Mouse (Mus musculus): ENCODE measurements at regions not wholly inside any gene's neighbourhood (a gene's known extent, or its start where the extent isn't known, plus 50 kb on each side); places are given as distances from the start of the nearest gene placed in this dataset.

DNA sequence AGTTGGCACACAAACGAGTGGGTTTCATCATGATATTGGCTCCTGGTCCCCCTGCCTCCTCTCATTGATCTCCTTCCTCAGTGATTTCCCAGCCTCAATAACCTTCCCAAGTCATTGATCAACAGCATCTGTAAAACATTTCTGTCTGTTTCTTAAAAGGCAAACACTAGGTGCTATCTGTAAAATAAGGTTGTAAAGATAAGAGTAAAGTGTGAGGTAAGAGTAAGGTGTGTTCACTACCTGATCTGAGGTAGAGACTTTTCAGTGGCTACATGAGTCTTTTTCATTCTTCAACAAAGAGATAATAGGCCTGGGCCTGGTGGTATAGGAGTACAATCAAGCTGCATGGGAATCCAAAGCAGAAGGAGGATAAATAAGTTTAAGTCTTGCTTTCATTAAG, 55.7 kb downstream of the Plk2 start:
- DNase-seq = no peak

DNA sequence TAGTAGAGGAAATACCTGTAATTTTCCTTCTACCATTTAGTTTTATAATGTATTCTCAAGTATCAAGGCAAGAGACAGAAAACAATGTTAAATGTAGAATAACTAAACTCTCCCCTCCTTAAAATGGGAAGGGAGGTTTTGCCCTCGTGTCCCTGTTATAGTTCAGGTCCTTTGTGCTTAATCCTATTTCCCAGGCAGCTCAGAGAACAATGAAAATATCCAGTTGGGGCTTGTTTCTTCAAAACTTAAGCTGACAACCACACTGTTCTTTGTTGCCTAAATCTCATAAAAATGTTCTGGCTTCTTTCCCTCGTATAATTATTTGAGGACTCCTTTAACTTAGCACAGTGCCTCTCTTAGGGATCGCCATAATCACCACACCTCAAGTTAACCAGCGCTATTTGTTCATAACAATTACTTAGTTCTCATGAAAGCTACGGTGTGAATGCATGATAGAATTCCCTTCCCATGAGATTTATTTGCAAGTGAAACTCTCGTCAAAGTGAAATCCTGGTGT, 57.2 kb downstream of the Plk2 start:
- intact Hi-C loops (cut with DNase I; ENCODE audit: low total_unique reads) = no loop called here
- DNase-seq = no peak

More for the DNA sequence above, 55.7 kb downstream of the Plk2 start:
- intact Hi-C loops (cut with DNase I; ENCODE audit: low total_unique reads) = no loop called here

- no peak for DNase-seq
- intact Hi-C loops (cut with DNase I; ENCODE audit: low total_unique reads) = no loop called here
Observed at GRCm38 (mm10) chr13:110455085-110455484, 60.2 kb downstream of the Plk2 start.

DNA sequence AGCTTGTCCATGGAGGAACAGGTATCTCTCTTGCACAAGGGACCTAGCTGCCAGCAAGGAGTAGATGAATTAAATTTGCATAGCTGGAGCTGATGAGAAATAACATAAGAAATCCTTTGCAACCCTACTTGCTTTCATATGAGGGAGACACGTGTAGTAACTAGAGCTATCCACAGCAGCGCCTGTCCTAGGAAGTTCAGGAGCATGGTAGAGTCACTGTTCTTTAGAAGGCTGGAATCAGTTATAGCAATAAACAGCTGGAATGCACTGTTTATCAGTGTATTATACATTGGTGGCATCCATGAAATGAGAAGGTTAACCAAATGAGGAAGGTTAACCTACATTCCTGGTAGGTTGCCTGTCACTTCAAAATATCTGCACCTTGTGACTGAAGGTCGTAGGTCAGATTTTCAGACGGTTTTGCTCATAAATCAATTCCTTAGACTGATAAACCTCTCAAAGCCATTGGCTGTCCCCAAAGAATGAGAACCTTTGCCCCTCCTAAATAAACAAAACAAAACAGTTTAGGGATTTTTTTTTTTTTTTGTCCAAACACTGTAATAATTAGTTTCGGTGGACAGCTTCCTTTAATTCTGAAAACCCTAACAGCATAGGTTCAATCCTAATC, 60.8 kb downstream of the Plk2 start:
- intact Hi-C loops (cut with DNase I; ENCODE audit: low total_unique reads) = no loop called here

DNA sequence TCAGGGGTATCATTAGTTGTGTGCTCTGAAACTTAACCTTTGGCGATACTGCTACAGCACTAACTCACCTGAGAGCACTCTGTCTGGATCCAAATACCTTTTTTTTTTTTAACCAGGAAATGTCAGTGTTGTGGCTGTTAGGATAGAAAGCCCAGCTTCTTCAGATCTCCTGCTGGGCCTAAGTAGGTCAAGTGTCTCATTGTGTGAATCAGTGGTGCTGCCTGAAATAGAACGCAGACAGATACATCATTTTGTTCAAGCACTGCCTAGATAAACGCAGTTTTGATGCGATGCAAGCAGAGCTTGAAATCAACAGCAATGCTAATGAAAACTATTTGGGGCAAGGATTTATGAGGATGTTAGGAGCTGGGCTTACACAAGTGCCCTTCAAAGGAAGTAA, 63.9 kb downstream of the Plk2 start:
- intact Hi-C loops (cut with DNase I; ENCODE audit: low total_unique reads) = no loop called here
- DNase-seq = no peak

More for the DNA sequence above, 60.8 kb downstream of the Plk2 start:
- DNase-seq = no peak

- intact Hi-C loops (cut with DNase I; ENCODE audit: low total_unique reads) = no loop called here
- DNase-seq = no peak
Observed at GRCm38 (mm10) chr13:110461581-110461980, 66.7 kb downstream of the Plk2 start.

DNA sequence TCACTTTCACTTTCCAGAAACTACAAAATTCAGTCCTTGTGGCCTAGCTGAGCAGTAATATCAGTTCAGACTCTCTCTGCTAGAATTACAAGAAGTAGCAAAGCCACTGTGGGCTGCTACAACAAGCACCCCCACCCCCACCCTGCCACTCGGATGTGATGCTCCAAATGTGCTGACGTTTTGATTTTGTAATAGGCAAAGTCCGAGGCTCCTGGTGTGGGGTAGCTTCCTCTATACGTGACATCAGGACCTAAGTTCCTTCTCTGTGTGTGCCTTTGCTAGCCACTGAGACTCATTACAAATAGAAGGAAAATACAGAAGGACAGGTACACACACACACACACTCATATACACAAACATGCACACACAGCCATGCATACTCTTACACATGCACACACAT, 76.7 kb downstream of the Plk2 start:
- intact Hi-C loops (cut with DNase I; ENCODE audit: low total_unique reads) = no loop called here
- no peak for DNase-seq

DNA sequence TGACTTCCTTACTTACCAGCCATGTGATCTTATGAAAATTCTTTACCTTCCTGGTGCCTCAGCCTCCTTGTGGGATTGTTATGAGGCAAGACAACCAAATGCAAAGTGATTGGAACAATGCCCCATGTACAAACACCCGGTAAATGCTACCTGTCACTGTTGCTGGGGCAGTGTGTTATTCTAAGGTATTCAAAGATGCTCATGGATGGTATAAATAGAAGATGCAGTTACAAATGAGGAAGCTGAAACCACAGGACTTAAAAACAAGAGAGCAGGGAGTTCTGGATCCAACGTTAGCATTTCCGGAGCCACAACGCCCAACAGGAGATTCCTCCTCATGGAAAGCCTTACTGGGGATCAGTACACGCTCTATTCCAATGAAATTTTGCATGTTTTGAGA, 82.9 kb downstream of the Plk2 start:
- no peak for DNase-seq
- intact Hi-C loops (cut with DNase I; ENCODE audit: low total_unique reads) = no loop called here

GRCm38 (mm10) chr13:110484358-110484940, 89.6 kb downstream of the Plk2 start:
- DNase-seq = no peak
- intact Hi-C loops (cut with DNase I; ENCODE audit: low total_unique reads) = no loop called here

- intact Hi-C loops (cut with DNase I; ENCODE audit: low total_unique reads) = no loop called here
- DNase-seq = no peak
Observed at GRCm38 (mm10) chr13:110485515-110485914, 90.7 kb downstream of the Plk2 start.

DNA sequence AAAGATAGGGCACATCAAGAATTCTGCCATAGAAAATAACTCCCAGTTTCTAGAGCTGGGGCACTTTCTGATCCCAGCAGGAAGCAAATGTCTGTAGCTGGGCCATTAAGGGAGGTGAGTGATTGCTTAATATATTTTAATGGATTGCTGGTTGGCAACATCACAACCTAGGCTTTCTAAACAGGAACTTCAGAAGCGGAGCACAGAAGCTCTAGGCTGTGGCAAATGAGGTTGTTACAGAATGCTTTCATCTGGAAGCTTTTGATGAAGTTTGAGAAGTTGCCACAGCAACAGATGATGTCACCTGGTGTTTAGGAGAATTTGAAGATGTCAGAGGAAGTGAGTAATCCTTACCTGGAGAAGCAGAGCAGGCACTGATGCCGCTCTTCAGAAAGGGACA, 95.3 kb downstream of the Plk2 start:
- intact Hi-C loops (cut with DNase I; ENCODE audit: low total_unique reads) = no loop called here
- DNase-seq = no peak

DNA sequence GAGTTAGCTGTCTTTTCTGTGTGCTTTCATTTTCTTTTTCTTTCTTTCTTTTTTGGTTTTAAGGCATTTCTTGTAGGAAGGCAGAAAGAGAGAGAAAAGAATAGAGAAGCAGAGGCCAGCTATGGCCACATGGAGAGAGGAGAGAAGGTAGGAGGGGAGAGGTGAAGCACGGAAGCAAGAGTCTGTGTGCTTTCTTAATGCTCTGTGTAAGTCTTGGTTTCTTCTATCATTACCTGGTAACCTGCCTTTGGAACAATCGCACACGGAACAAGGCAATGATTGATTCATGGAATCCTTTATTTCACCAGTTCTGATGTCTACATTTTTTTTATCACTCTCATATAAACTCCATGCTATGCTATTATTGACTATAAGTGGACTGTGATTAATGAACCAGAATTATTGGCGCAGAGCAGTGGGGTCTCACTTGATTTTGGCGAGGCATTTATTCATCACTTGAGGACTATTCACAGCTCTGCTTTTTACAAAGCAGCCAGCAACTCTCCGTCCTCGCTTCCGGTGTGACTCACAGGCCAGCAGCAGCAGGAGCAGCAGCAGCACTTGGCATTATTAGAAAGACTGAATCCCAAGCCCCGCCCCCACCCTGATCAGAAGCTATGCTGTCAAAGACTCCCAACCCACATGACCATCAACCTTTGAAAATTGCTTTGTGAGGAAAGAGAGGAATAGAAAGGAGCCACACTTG, 97.6 kb downstream of the Plk2 start:
- intact Hi-C loops (cut with DNase I; ENCODE audit: low total_unique reads) = no loop called here
- DNase-seq = no peak

DNA sequence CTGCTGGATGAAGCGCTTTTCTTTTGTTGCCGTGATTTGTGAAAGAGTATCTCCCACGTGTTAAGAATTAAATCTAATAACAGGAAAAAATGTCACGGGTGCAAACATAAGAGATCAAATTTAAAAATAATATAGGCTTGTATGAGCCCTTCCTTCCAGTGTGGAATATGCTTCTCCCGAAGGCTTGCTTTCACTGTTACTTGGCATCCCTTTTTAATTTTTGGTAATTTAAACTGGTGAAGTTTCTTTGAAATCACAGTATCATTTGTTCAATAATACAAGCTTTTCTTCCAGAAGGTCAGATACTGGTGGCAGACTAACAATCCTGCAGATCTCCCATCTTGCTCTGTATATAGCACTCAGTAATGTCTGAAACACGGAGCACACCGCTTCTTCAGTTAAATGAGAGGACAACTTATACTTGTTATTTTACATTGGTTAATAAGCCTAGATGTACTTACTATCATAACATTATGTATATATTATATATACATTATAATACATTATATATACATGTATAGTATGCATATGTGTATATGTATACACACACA, 98.2 kb downstream of the Plk2 start:
- intact Hi-C loops (cut with DNase I; ENCODE audit: low total_unique reads) = no loop called here
- DNase-seq = no peak

DNA sequence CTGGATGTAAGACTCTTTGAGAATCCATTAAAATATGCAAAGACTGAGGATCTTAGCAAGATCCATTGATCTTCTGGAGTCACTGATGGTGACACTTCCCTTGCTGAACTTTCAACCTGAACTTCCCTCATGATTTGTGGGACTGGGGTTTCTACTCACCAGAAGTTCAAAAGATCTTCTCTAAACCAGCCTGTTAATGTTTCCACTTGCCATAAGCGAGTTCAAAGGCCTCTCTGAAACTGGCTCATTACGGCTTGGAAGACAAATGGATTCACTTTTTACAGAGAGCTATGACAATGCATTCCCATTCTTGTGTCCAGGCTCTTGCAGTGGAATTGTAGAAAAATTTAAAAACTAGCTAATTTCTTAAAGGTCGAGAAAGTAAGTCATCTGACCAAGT, 102.6 kb downstream of the Plk2 start:
- DNase-seq = no peak
- intact Hi-C loops (cut with DNase I; ENCODE audit: low total_unique reads) = no loop called here

GRCm38 (mm10) chr13:110507814-110508362, 113.0 kb downstream of the Plk2 start:
- DNase-seq = no peak
- intact Hi-C loops (cut with DNase I; ENCODE audit: low total_unique reads) = no loop called here

DNA sequence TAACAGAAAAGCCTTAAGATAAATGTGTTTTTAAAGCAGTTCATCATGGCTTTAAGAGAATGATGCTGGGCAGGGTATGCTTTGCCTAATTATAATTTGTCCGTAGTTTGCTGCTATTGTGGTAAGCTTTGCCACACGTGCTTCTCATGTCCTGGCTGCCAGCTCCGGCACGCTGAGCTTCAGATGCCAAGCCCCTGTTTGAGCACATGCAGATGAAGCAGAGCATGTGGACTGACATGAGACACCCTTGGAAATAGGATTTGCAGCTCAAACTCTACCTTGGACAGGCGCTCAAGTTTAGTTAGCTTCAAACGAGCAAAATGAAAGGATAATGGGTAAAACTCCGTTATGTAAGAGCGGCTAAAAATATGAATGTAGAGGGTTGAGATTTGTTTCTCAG, 123.1 kb downstream of the Plk2 start:
- intact Hi-C loops (cut with DNase I; ENCODE audit: low total_unique reads) = no loop called here
- DNase-seq = no peak

DNA sequence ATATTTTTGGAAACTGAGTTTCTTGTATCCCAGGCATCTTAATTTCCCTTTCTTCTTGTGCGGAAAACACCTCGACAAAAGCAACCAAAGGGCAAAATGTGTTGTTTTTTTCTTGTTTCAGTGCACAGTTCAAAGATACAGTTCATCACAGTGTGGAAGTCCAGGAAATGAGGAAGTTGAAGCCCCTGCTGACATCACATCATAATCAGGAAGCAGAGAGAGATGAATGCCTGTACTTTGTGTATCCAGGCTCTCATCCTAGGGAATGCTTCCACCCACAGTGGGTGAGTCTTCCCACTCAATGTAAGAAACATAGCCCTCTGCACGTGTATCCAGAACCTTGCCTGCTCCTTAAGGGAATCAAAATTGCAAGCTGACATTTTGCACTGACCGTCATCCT, 128.1 kb downstream of the Plk2 start:
- DNase-seq = no peak
- intact Hi-C loops (cut with DNase I; ENCODE audit: low total_unique reads) = no loop called here

DNA sequence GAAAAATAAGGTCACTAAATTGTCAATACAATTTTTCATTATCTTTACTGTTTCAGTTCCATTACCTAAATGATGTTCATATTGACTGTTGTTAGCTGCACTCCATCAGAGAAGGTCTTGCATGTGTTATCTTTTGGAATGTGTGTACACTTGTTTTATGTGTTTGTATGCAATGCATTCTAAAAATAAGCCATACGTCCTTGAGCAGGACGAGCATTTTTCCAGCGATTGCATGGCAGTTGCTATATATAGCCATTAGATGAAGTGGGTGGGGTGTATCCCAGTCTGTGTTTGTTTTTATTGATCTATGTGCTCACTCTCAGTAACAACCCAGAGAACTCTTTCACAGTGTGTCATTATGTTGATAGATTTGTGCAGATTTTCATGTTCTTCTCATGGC, 132.8 kb downstream of the Plk2 start:
- intact Hi-C loops (cut with DNase I; ENCODE audit: low total_unique reads) = no loop called here

GRCm38 (mm10) chr13:110529624-110530023, 134.8 kb downstream of the Plk2 start:
- intact Hi-C loops (cut with DNase I; ENCODE audit: low total_unique reads) = no loop called here

More for the DNA sequence above, 132.8 kb downstream of the Plk2 start:
- no peak for DNase-seq

GRCm38 (mm10) chr13:110534320-110534764, 139.5 kb downstream of the Plk2 start:
- no peak for DNase-seq
- intact Hi-C loops (cut with DNase I; ENCODE audit: low total_unique reads) = no loop called here

More at GRCm38 (mm10) chr13:110529624-110530023, 134.8 kb downstream of the Plk2 start:
- DNase-seq = no peak
